Mouse (Mus musculus) layer of hippocampus, adult 2 months (tissue): Measurements from ENCODE around the gene Hip1r. TPM values are rescaled to one million over a fixed set of nuclear protein-coding genes. Genes with fewer than 3 reads are reported as not detected.
"Not testable (repeated sequence)": the region's sequence is repeated elsewhere in the genome, so short reads cannot be mapped to it uniquely, and the experiment has no call there.

Source experiments
- DNase-seq, 2 experiments: peaks; one replicate each; pipeline ENCODE4 v3.0.0; 2022; ENCODE audit warnings: low spot score in 2 of 2
- H3K27ac ChIP-seq: fragments of 200-600 bp; 2 replicates; pipeline ENCODE4 v1.8.1; 2022
- H3K4me3 ChIP-seq: fragments of 200-600 bp; 2 replicates; pipeline ENCODE4 v1.8.1; 2022; ENCODE audit warnings: mild to moderate bottlenecking
- CTCF ChIP-seq: fragments of 200-600 bp; conservative IDR thresholded peaks from 2 replicates; pipeline ENCODE4 v1.8.1; 2022; ENCODE audit warnings: antibody characterized with exemption, mild to moderate bottlenecking, moderate library complexity
- microRNA-seq, 2 experiments: library from miRNA; unstranded; fragments of <30 nt; microRNA quantifications; one replicate each; pipeline ENCODE4 v1.2.0; 2021
- total RNA-seq, 2 experiments: library from RNA; stranded (reverse); gene quantifications; 2 replicates each; pipeline ENCODE4 v1.2.3; 2021

Gene Hip1r
- total RNA-seq, 2 experiments from 2014 or later: 42.8 to 43.8 TPM

DNA sequence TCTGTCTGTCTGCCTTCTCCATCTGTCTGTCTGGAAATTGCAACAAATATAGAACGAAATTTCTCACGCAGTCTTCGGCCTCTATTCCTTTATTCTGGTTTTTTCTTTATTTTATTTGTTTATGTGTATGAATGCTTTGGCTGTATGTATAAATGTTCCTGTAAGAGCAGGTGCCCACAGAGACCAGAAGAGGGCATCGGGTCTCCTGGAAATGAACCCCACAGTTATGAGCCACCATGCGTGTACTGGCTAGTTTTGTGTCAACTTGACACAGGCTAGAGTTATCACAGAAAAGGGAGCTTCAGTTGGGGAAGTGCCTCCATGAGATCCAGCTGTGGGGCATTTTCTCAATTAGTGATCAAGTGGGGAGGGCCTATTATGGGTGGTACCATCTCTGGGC lies 70.6 kb downstream of the Hip1r start:
- DNase-seq: no peak
- no peak overlapping the region for H3K4me3 ChIP-seq
- TF ChIP-seq CTCF: peak; percentile 31
- peak overlapping the region; percentile 83 for H3K27ac ChIP-seq

GRCm38 (mm10) chr5:124045453-124046010 lies 72.1 kb downstream of the Hip1r start:
- Histone ChIP-seq H3K27ac (peak overlapping the region; percentile 77), H3K4me3 (no peak overlapping the region)
- TF ChIP-seq CTCF: no peak
- DNase-seq: no peak

GRCm38 (mm10) chr5:124046741-124047401 lies 73.4 kb downstream of the Hip1r start:
- peak overlapping the region; percentile 61 for H3K27ac ChIP-seq
- DNase-seq: no peak
- TF ChIP-seq CTCF: no peak; the same call in 1 of the 2 replicates
- no peak overlapping the region for H3K4me3 ChIP-seq

DNA sequence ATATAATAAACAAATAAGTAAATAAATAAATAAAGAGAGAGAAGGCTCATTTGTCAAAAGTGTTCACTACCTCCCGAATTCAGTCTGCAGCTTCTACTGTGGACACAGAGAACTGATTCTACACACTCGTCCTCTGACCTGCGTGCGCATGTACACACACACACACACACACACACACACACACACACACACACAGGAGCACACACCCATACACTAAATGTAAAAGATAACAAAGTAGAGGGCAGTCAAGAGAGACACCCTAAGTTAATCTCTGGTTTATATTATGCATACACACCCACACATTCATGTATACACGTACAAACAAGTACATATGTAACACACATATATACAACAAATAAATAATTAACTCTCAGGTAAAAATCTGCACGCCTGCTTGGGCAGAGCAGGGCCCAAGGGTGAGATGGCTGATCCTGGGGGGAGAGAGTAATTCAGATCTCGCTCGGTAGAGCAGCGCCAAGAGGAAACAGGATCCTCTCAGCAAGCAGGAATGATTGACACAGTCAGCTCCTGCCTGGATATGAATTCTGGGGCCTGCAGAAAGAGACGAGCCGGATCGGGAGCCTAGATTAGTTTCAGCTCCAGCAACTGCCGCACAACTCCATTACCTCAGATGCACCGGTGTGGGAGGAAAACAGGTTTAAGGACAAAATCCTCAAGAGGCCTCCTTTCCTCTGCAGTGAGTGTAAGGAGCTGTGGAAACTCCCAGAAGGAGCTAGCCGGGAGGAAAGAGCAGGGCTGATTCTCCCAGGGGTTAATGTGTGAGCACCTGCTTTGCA lies 76.0 kb downstream of the Hip1r start:
- Histone ChIP-seq H3K4me3 (no peak overlapping the region), H3K27ac (peak overlapping the region; percentile 70)
- no peak for DNase-seq
- TF ChIP-seq CTCF: no peak

DNA sequence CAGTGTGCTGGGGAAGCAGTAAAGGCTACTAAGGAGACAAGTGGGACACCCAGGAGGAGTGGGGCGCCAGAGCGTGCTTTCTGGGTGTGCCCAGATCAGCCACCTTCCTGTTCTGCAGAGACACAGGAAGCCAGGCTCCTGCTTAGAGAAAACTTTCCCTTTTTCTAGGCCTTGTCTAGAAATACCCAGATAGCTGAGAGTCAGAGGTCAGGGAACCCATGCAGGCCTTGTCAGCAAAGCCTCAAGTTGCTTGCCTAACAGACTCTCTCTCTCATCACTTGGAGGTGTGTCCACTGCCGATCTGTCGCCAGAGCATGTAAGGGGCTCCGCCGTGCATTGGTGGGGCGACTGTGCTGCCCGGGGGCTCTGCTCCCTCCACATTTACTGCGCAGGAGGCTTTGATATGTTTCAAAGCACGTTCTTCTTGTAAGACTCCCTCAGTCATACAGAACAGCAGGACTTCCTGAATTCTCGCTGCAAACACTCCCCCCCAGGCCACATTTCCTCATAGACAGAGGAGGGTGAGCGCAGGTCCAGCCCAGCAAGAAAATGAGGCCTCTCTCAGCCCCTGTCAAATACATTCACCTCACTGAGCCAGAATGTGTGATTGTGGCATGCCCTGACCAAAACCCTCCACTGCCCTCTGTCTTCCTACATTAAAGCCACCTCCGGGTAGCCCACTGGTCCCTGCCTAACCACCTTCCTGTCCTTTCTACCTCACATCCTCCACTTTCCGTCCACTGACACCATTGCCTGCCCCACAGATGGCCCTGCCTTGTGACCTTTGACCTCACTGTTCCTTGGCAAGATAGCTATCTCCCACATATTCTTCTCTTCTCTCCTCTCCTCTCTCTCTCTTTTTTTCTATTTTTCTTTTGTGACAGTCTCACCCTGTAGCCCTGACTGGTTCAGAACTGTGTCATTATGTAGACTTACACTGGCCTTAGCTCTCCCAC lies 76.9 kb downstream of the Hip1r start:
- no peak for DNase-seq
- TF ChIP-seq CTCF: no peak
- H3K27ac ChIP-seq: peak overlapping the region; percentile 70

DNA sequence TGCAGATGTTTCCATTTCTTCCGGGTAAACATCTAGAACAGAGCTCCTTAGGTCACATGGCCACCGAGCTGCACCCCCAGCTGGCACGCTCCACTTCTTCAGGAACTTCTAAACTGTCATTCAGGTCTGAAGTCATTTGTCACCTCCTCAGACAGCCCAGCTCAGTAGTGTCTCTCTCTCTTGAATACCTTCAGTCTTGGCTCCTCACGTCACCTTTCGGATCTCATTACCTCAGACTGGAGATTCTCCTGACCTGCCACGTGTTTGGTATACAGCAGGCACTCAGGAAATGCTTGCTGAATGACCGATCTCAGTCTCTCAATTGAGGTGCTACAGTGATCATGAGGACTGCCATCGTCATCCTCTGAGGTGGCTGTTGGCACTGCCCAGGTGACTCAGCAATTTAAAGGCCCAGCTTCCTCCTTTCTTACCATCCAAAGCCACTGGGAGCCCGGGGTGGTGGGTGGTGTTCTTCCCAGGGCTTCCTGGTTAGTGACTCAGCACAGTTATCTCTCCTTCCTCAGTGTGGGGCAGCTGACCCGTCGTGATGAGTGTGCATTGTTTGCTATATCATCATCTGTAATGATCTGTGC lies 78.6 kb downstream of the Hip1r start:
- Histone ChIP-seq H3K27ac (no peak overlapping the region), H3K4me3 (no peak overlapping the region)
- DNase-seq: no peak
- no peak for TF ChIP-seq CTCF

More for the DNA sequence above, 76.9 kb downstream of the Hip1r start:
- no peak overlapping the region for H3K4me3 ChIP-seq

DNA sequence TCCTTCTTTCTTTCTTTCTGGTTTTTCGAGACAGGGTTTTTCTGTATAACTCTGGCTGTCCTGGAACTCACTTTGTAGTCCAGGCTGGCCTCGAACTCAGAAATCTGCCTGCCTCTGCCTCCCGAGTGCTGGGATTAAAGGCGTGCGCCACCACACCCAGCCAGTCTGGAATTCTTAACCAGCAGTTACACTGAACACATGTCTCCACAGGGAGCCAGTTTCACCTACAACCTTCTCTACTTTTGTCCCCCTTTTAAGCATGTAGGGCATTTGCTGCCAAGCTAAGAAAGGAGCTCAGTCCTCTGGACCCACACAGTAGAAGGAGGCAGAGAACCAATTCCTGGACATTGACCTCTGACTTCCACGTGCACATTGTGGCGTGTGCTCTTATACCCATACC lies 79.2 kb downstream of the Hip1r start:
- not testable (repeated sequence) for H3K27ac ChIP-seq, DNase-seq, H3K4me3 ChIP-seq

Small RNA genes within 50 kb of the gene (microRNA-seq; reads per million reads assigned to microRNA genes)
- 0 to 1.1 reads per million in 2 experiments for gene Mir7032

Other genes starting within 250 kb of the Hip1r start
- gene Rsrc2, start 224.2 kb upstream of the Hip1r start, total RNA-seq: 100 to 1,000 TPM in 1 of 2 experiments, 10 to 100 TPM in 1; 93.7 to 109 TPM
- 1 to 10 TPM; 2.2 to 2.8 TPM for gene Kntc1, start 223.9 kb upstream of the Hip1r start, total RNA-seq
- gene Hcar2, start 108.1 kb upstream of the Hip1r start, total RNA-seq: not detected
- 1 to 10 TPM in 1 of 2 experiments, under 1 TPM in 1; 0.69 to 1.0 TPM for gene Hcar1, start 93.6 kb upstream of the Hip1r start, total RNA-seq
- gene Denr, start 66.5 kb upstream of the Hip1r start, total RNA-seq: 10 to 100 TPM; 64.7 to 66.7 TPM
- 1 to 10 TPM in 1 of 2 experiments, under 1 TPM in 1; 0.87 to 1.3 TPM for gene Gm43518, start 46.2 kb upstream of the Hip1r start, total RNA-seq
- 1 to 10 TPM; 2.6 to 4.5 TPM for gene Ccdc62, start 42.9 kb upstream of the Hip1r start, total RNA-seq
- 10 to 100 TPM; 36.8 to 42.2 TPM for gene Vps37b, start 58.6 kb downstream of the Hip1r start, total RNA-seq
- 10 to 100 TPM; 27.0 to 31.7 TPM for gene Abcb9, start 122.2 kb downstream of the Hip1r start, total RNA-seq
- 10 to 100 TPM; 32.7 to 38.7 TPM for gene Ogfod2, start 138.7 kb downstream of the Hip1r start, total RNA-seq
- 10 to 100 TPM; 49.8 to 52.2 TPM for gene Arl6ip4, start 142.5 kb downstream of the Hip1r start, total RNA-seq